Mouse (Mus musculus) kidney, postnatal 25 days (tissue): ENCODE data around the gene Ypel3.

Source experiments
- DNase-seq, 2 experiments: peaks; one replicate each; pipeline ENCODE4 v3.0.0; 2021; ENCODE audit warnings: mixed read lengths in 2 of 2

Ypel3 gene

GRCm38 (mm10) chr7:126794271-126794605 is 17.5 kb downstream of the Ypel3 start:
- DNase-seq = no peak

DNA sequence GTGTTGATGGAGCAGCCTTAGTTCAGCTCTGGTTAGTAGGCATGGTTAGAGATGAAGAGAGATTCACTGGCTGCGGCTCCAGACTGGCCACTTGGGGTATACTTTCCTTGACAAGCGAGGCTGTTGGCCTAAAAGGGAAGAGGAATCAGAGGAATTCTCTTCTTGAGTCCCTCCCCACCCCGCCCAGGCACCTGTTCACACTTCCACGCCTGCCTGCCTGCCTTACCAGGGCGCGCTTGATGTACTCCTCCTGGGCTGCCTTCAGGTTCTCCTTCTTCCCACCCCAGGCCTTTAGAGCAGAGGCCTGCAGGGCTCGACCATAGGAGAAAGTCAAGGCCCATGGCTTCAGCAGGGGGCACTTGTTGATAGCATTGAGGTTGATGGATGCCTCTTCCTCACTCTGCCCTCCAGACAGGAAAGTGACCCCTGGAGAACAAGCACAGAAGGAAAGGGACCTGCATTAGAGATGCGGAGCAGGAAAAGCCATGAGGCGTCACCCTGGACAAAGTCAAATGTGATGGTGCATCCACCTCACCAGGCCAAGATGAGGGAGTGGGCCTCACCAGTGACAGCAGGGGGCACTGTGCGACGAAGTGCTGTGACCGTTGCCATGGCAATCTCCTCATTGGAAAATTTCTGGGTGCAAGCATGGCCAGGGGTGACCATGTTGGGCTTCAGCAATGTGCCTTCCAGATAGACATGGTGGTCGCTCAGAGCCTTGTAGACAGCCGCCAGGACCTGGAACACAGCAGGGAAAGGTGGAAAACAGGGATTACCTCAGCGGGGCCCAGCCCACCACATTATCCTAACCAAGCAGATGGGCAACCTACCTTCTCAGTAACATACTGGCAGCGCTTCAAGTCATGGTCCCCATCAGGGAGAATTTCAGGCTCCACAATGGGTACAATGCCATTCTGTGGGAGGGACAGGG is 18.9 kb downstream of the Ypel3 start:
- DNase-seq = no peak

DNA sequence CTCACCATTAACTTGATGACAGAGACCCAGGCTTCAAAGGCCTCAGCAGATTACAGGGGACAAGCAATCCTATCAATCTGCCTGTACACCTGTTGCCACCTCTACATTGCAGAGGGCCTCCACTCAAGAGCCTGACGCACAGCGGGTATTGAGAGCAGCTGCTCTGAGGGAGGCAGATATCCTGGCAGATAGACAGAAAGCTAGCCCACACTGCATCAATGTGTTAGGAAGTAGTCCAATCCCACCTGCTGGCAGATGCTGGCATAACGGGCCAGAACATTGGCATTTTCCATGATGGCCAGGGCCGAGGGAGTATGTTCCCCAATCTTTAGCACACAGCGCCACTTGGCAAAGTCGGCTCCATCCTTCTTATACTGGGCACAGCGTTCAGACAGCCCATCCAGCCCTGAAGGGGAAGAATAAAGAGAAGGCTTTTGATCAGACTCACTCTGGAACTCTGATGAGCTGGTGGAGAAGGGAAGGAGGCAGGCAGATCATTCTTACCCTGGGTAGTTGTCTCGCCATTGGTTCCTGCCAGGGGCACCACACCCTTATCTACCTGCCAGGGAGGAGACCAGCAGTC is 19.7 kb downstream of the Ypel3 start:
- DNase-seq = peak; percentile 25 to 59

GRCm38 (mm10) chr7:126797411-126798126 is 20.8 kb downstream of the Ypel3 start, which contains the start of gene Fam57b:
Fam57b (plus strand) TSS chr7:126797668.
- peak; percentile 34 to 64 for DNase-seq

DNA sequence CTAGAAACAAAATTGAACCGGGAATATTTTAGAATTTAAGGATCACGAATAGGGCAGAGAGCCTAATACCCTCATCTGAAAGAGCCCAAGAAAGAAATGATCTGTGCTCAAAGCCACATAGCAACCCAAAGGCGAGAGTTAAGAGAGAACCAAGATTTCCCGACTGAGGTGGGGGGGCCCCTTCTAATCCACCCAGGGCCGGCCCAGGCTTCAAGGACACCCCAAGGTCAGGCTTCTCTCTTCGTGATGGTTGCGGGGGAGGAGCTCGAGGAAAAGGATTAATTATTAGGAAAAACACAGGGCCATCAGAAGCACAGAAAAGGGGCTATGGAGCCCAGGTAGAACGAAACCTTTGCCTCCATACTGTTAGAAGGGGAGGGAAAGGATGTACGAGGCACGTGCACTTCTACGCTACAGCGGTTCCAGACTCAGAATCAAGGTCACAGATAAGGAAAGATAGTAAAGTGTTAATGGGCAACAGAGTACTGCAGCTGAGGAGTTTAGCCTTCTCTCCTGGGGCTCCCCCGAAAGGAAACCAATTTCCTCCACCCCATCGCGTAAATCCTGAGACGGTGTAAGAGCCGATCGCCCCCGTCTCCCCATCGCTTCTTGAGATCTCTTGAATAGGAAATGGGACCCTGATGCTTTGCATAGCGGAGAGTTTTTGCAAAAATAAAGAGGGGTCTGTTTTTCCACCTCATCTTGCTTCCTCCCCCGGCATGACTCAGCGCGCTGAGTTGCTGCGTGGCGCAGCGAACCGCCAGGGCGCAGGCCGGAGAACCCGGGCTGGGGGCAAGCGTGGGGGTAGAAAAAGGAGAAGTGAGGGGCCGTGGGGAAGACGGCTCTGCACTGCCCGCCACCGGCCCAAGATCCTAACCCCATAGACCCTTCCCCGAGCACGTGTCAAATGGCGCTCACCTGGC is 21.6 kb downstream of the Ypel3 start:
- peak; percentile 68 to 72 for DNase-seq

DNA sequence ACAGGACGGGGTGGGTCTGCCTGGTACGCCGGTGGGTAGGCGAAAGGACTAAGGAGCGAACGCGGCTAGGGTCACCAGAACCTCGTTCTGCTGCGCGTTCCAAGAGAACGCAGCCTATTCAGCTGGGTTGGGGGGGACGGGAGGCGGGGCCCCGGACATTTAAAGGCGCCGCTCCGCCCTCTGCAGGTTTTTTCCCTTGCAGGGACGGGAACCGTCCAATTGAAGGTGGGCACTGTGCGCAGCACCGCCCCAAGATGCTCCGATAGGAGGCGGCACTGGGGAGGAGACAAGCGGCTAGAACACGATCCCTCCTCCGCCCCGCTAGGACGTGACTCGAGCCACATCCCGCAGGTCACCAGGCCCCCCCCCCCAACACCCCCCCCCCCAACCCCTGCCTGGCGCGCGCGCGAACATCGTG is 22.3 kb downstream of the Ypel3 start:
- peak; percentile 98 to 99 for DNase-seq

DNA sequence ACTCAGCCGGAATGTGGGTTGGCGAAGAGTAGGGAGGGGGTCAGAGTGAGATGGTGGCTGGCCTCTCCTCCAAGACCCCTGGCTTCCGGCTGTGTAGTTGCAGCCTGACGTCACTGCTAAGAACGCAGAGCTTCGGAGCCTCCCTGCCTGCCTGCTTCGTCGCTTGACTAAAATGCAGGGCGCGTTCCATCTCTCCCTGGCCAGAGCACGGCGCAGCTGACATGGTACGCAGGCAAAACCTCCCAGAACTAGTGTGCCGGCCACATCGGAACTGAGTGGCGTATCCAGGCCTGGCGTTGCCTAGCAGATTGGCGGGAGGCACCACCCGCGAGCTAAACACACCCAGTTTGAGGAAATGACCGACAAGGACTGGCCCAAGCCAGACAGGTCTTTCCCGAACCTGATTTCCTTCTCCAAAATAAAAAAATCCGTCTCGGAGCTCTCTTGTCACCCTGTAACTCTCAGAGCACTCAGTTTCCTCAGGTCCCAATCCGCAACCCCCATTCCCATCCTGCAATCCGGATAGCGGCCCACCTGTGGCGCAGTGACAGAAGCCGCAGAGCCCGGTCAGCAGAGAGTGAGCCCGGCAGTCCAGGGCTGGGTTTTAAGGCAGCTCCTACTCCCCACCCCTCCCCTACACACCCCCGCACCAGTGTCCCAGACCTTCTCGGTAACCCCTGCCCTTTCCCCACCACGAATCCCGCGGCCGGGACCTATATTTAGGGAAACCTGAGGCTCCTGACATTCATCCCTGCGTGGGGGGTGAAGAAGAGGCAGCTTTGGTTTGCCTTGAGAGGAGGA is 22.9 kb downstream of the Ypel3 start:
- DNase-seq = no peak

GRCm38 (mm10) chr7:126800269-126801056 is 23.7 kb downstream of the Ypel3 start:
- DNase-seq = no peak

GRCm38 (mm10) chr7:126801057-126801422 is 24.3 kb downstream of the Ypel3 start:
- DNase-seq = no peak

- no peak for DNase-seq
These were observed 25.6 kb downstream of the Ypel3 start for GRCm38 (mm10) chr7:126802134-126802889.

- DNase-seq = no peak
These were observed 26.4 kb downstream of the Ypel3 start for GRCm38 (mm10) chr7:126803181-126803580.

DNA sequence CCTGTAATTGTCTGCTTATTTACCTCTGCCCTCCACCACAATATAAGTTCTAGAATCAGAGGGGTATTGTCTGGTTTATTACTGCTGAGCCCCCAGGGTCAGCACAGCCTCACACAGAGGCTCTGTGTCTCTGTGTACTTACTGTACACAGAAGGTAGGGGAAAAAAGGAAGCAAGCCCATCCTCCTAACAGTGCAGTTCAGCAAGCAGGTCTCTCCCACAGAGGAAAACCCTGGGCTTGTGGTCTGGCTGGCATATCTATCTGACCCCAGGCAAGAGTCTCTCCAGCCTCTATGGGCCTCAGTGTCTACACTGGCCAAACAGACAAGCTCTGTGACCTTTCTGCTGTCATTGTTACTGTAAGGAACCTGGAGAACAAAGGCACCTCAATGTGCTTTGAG is 27.0 kb downstream of the Ypel3 start:
- DNase-seq = no peak

DNA sequence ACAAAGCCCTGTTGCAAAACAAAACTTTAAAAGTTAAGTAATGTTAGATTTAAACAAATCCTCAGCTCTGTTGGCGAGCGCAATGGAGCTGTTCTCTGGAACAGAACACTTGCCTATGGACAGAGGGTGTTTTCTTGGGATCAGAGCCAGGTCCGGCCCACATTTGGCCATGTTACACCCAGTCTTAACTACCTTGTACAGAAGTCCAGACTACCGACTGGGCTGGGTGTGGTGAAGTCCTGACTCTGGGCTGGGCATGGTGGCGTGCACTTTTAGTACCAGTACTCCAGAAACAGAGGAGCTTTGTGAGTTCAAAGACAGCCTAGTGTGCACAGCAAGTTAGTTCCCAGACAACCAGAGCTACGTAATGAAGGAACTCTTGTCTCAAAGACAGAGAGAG is 30.2 kb downstream of the Ypel3 start:
- peak; percentile 71 to 84 for DNase-seq

- DNase-seq = no peak
These were observed 30.6 kb downstream of the Ypel3 start for GRCm38 (mm10) chr7:126807405-126807804.

GRCm38 (mm10) chr7:126808703-126809455 is 32.1 kb downstream of the Ypel3 start:
- peak; percentile 92 to 96 for DNase-seq

- DNase-seq = no peak
These were observed 33.1 kb downstream of the Ypel3 start for GRCm38 (mm10) chr7:126809723-126810369.

DNA sequence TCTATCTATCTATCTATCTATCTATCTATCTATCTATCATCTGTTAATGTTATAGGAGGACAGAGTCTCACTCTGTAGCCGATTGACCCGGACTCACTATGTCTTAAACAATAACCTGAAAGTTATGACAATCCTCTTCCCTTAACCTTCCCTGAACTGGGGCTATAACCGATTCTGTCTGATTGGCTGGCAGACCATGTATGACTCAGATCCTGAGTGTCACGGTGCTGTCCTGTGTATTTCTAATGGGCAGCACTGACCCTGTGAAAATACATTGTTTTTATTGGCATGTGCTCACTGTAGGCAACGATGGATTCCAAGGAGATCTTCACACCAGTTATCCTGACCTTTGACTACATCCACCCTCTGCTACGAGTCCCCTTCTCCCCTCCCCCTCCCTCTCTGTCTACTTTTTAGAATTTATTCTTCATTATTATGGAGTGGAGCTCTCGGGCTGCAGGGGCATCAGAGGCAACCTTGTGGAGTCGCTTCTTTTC is 39.0 kb downstream of the Ypel3 start:
- DNase-seq = no peak

GRCm38 (mm10) chr7:126816494-126816893 is 39.7 kb downstream of the Ypel3 start:
- DNase-seq = peak in 1 of 2 experiments; percentile 32
